Mouse (Mus musculus) ES-E14 (cell line): ENCODE results near the gene Brd4. TPM values are rescaled to one million over a fixed set of nuclear protein-coding genes. Genes with fewer than 3 reads are reported as not detected.

Experiments
- DNase-seq: peaks from one replicate; pipeline ENCODE4 v3.0.0-alpha.2; 2013; ENCODE audit warnings: low read depth, low spot score
- H3K27ac ChIP-seq: 2 replicates; pipeline ENCODE4 v1.5.1; 2012; ENCODE audit warnings: low read depth, mild to moderate bottlenecking, low read length, moderate library complexity, mixed read lengths; ENCODE audit not compliant: poor library complexity, insufficient read depth, severe bottlenecking
- H3K36me3 ChIP-seq: 2 replicates; pipeline ENCODE4 v1.6.1; 2012; ENCODE audit warnings: mild to moderate bottlenecking, low read length, moderate library complexity, mixed read lengths; ENCODE audit not compliant: control insufficient read depth, poor library complexity, insufficient read depth, severe bottlenecking
- H3K4me1 ChIP-seq, 2 experiments: fragments of 150-350 bp in 1 of 2; sonication (generic) in 1 of 2; 2 replicates each; pipeline ENCODE4 v1.6.1; 2012; ENCODE audit warnings: low read length in 2 of 2, mild to moderate bottlenecking in 1 of 2, mixed read lengths in 1 of 2; ENCODE audit not compliant: control insufficient read depth in 2 of 2, insufficient read depth in 2 of 2, poor library complexity in 1 of 2
- H3K4me3 ChIP-seq, 2 experiments: fragments of 150-350 bp in 1 of 2; sonication (generic) in 1 of 2; 2 replicates each; pipeline ENCODE4 v1.5.1; 2012; ENCODE audit warnings: low read length in 2 of 2, low read depth in 1 of 2, mild to moderate bottlenecking in 1 of 2, mixed read lengths in 1 of 2; ENCODE audit not compliant: insufficient read depth in 1 of 2, poor library complexity in 1 of 2, severe bottlenecking in 1 of 2
- H3K9ac ChIP-seq: 2 replicates; pipeline ENCODE4 v1.6.1; 2012; ENCODE audit warnings: low read depth, mild to moderate bottlenecking, low read length, mixed read lengths; ENCODE audit not compliant: poor library complexity, insufficient read depth, severe bottlenecking
- H3K9me3 ChIP-seq: fragments of 150-350 bp; sonication (generic); 2 replicates; pipeline ENCODE4 v1.6.1; 2012; ENCODE audit warnings: low read depth, mild to moderate bottlenecking, low read length; ENCODE audit not compliant: control insufficient read depth, insufficient read depth
- CHD2 ChIP-seq: IDR thresholded peaks from 2 replicates; pipeline ENCODE4 v1.6.1; 2014; ENCODE audit warnings: mild to moderate bottlenecking, low read depth, low read length, inconsistent platforms
- HCFC1 ChIP-seq: IDR thresholded peaks from 2 replicates; pipeline ENCODE4 v1.6.1; 2012; ENCODE audit warnings: low read length, inconsistent platforms, borderline replicate concordance; ENCODE audit not compliant: insufficient read depth
- MAFK ChIP-seq: IDR thresholded peaks from 2 replicates; pipeline ENCODE4 v1.6.1; 2014; ENCODE audit warnings: mild to moderate bottlenecking, low read depth, low read length, inconsistent platforms; ENCODE audit not compliant: insufficient read depth
- ZC3H11A ChIP-seq: IDR thresholded peaks from 2 replicates; pipeline ENCODE4 v1.6.1; 2012; ENCODE audit warnings: low read depth, mild to moderate bottlenecking, inconsistent platforms, low read length, borderline replicate concordance
- ZNF384 ChIP-seq: IDR thresholded peaks from 2 replicates; pipeline ENCODE4 v1.6.1; 2012; ENCODE audit warnings: low read depth, low read length, inconsistent platforms
- in situ Hi-C, 2 experiments: fragments of 600-800 bp; cut with MboI; formaldehyde crosslinking; loops; one replicate each; pipeline ENCODE4 v1.15.1; 2025; ENCODE audit warnings: low sequenced_read_pairs in 2 of 2, inconsistent platforms in 1 of 2; ENCODE audit not compliant: unreplicated experiment in 2 of 2
- total RNA-seq: library from RNA; depleted of rRNA; stranded (reverse); fragments of 300-350 nt; gene quantifications from 2 replicates; pipeline ENCODE4 v1.2.3, GENCODE M21; 2012

Brd4 gene
- total RNA-seq, 1 experiment = 51.7 TPM

DNA sequence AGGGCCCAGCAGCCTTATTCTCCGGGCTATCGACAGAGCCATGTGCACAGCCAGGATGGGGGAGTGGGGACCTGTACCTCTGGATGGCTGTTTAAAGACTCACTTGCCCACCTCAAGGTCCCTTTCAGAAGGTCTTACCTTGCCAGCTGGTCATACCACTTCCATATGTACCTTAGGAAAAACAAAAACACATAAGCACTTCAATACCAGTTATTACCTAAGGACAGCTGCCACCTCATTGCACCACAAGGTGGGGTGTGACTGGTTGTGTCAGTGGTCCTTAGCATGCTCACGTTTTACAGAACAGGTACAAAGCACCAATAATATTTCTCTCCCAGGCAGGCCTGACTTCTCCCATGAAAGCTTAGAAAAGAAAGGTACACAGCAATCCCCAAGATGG is 33.2 kb upstream of the Brd4 start:
- Histone ChIP-seq H3K9ac (no peak overlapping the region), H3K4me1 (peaks cover 8 to 9% of the 10 kb centered on the region in 2 experiments; a peak in 3 of 4 replicates), H3K4me3 (no peak overlapping the region), H3K36me3 (peaks cover 49% of the 10 kb centered on the region), H3K9me3 (no peaks in the 10 kb centered on the region), H3K27ac (no peak overlapping the region)
- DNase-seq = no peak
- TF ChIP-seq MAFK = no peak
- no peak for TF ChIP-seq CHD2
- TF ChIP-seq ZC3H11A = no peak
- no peak for TF ChIP-seq ZNF384
- TF ChIP-seq HCFC1 = no peak
- in situ Hi-C loops = no loop called here

- TF ChIP-seq MAFK = no peak
- TF ChIP-seq ZNF384 = no peak
- no peak for TF ChIP-seq ZC3H11A
- no peak for TF ChIP-seq CHD2
- no peak for TF ChIP-seq HCFC1
- H3K4me1 ChIP-seq = peaks cover 5 to 8% of the 10 kb centered on the region in 2 experiments; a peak in 2 of 4 replicates
- H3K36me3 ChIP-seq = peaks cover 55% of the 10 kb centered on the region
- no peak overlapping the region for H3K9ac ChIP-seq
- no peak for DNase-seq
- H3K9me3 ChIP-seq = no peaks in the 10 kb centered on the region
- in situ Hi-C loops = no loop called here
- H3K4me3 ChIP-seq = no peak overlapping the region
- H3K27ac ChIP-seq = no peak overlapping the region
Observed at GRCm38 (mm10) chr17:32317032-32317431, 32.5 kb upstream of the Brd4 start.

- in situ Hi-C loops = no loop called here
- Histone ChIP-seq H3K27ac (no peak overlapping the region), H3K36me3 (peaks cover 68% of the 10 kb centered on the region), H3K4me1 (peaks cover 2 to 4% of the 10 kb centered on the region in 2 experiments; a peak in 1 of 4 replicates), H3K4me3 (no peak overlapping the region), H3K9me3 (no peaks in the 10 kb centered on the region), H3K9ac (no peak overlapping the region)
- DNase-seq = no peak
- TF ChIP-seq MAFK = no peak
- no peak for TF ChIP-seq CHD2
- no peak for TF ChIP-seq HCFC1
Observed at GRCm38 (mm10) chr17:32315560-32315959, 31.0 kb upstream of the Brd4 start.

- Histone ChIP-seq H3K4me3 (no peak overlapping the region), H3K36me3 (peaks cover 84% of the 10 kb centered on the region), H3K9me3 (no peaks in the 10 kb centered on the region), H3K9ac (no peak overlapping the region), H3K27ac (no peak overlapping the region), H3K4me1 (peaks cover 2% of the 10 kb centered on the region in 2 experiments; a peak in 1 of 4 replicates)
- in situ Hi-C loops = no loop called here
- TF ChIP-seq CHD2 = no peak
- TF ChIP-seq ZNF384 = no peak
- no peak for TF ChIP-seq HCFC1
- no peak for TF ChIP-seq ZC3H11A
- no peak for TF ChIP-seq MAFK
- no peak for DNase-seq
Observed at GRCm38 (mm10) chr17:32313892-32314291, 29.4 kb upstream of the Brd4 start.

DNA sequence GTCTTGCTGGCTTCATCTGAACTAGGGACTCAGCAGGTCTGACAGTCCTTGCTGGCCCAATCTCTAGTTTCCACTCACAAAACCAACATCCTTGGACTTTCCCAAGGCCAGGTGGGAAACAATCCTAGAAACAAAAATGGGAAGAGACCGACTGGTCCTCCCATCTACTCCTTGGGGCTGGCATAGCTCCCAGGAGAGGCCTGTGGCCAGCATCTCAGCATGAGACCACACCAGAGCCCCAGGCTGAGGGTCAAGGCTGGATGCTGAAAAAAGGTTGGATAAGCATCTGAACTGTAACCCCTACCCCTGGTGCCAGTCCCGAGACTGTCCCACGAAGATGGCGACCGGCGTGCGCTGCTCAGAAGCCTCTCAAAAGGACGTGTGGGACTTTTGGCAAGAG is 28.3 kb upstream of the Brd4 start:
- no peak overlapping the region for H3K9ac ChIP-seq
- no peaks in the 10 kb centered on the region for H3K9me3 ChIP-seq
- 0 out of 4 replicates have a peak, but pooled peaks cover 0 to 2% of the 10 kb centered on the region in 2 experiments for H3K4me1 ChIP-seq
- no peak overlapping the region for H3K27ac ChIP-seq
- TF ChIP-seq HCFC1 (no peak), CHD2 (no peak), MAFK (no peak), ZNF384 (no peak), ZC3H11A (no peak)
- no peak for DNase-seq
- H3K36me3 ChIP-seq = peaks cover 90% of the 10 kb centered on the region
- in situ Hi-C loops = no loop called here
- no peak overlapping the region for H3K4me3 ChIP-seq
